Mouse (Mus musculus): ENCODE data around the gene Olfr61.
"Not testable (repeated sequence)": the region's sequence is repeated elsewhere in the genome, so short reads cannot be mapped to it uniquely, and the experiment has no call there.

Gene Olfr61

GRCm38 (mm10) chr7:140628670-140629069 lies at the start of gene Olfr61:
TSS of gene Olfr61 (plus strand) at chr7:140628970.
- not testable (repeated sequence) for DNase-seq

DNA sequence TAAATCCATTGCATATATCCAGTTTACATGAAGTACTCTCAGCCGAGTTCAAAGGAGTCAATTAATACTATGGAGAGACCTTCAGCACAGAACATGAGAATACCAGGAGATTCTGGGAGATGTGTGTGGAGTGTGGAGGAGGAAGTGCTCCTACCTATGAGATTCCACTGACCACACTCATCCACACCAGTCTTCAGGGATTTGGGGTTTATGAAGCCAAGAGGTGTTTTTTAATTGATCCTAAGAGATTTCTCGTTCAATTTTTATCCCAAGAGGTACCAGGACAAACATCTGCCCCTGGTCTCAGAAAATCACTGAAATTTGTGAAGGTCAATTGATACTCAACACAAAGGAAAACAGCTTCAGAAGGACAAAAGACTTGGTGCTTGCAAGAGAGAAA lies 27.8 kb upstream of the Olfr61 start, which contains the start of gene Olfr46:
Gene Olfr46 (plus strand): TSS at position 301 of the 400 bp plus-strand sequence.
- not testable (repeated sequence) for DNase-seq

DNA sequence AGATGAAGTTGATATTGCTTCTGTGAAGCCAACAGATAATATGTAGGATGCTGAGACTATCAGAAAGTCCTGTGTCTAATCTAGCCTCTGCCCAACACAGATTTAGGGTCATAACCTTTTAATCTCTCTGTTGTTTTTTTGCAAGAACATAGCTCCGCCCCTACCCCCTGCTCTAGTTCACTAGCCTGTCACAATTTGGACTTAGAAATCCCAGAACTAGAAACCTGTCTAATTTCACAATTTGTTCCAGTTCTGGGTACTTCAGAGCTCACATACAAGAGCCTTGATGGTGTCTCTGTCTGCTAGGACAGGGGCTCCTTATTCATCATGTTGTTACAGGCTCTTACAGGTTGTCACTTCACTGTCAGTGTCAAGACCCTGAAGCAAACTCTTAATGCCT lies 1.8 kb downstream of the Olfr61 start:
- DNase-seq = no peak

GRCm38 (mm10) chr7:140646152-140646551 lies 17.4 kb downstream of the Olfr61 start, which contains the start of gene Olfr53:
TSS of gene Olfr53 (plus strand) at chr7:140646452.
- no peak for DNase-seq

GRCm38 (mm10) chr7:140659630-140660029 lies 30.9 kb downstream of the Olfr61 start, which contains the start of gene Olfr539:
TSS of gene Olfr539 (plus strand) at chr7:140659930.
- DNase-seq = no peak

GRCm38 (mm10) chr7:140670693-140671092 lies 41.9 kb downstream of the Olfr61 start:
- not testable (repeated sequence) for DNase-seq

DNA sequence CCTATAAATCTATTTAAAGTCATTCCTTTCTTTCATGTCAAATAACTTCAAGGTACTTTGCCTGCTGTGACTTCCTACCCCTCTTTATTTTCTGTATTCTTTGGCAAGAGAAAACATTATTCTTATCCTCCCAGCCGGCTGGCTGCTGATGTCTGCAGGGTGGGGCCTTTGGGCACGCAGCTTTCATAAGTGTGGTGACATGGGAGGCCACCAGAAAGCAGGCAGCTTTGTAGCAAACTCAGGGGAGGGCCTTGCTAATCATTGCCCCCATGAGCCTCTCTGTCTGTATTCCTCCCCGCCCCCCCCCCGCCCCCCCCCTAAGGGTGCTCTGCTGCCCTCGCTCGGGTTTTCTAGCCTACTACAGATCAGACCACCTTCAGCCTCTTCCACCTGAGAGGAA lies 47.1 kb downstream of the Olfr61 start:
- no peak for DNase-seq

GRCm38 (mm10) chr7:140679591-140679990 lies 50.8 kb downstream of the Olfr61 start:
- DNase-seq = not testable (repeated sequence)

- no peak for DNase-seq
Measured at GRCm38 (mm10) chr7:140681651-140682050, 52.9 kb downstream of the Olfr61 start, which contains the start of gene Olfr45. TSS of gene Olfr45 (plus strand) at chr7:140681951.

Measured in liver (tissue).